Mouse (Mus musculus): ENCODE results near the gene Ncoa1. TPM values are rescaled to one million over a fixed set of nuclear protein-coding genes. Genes with fewer than 3 reads are reported as not detected.
"Not testable (repeated sequence)": the region's sequence is repeated elsewhere in the genome, so short reads cannot be mapped to it uniquely, and the experiment has no call there.

Ncoa1 gene
- total RNA-seq, 2 experiments from 2014 or later = 22.2 to 22.5 TPM

DNA sequence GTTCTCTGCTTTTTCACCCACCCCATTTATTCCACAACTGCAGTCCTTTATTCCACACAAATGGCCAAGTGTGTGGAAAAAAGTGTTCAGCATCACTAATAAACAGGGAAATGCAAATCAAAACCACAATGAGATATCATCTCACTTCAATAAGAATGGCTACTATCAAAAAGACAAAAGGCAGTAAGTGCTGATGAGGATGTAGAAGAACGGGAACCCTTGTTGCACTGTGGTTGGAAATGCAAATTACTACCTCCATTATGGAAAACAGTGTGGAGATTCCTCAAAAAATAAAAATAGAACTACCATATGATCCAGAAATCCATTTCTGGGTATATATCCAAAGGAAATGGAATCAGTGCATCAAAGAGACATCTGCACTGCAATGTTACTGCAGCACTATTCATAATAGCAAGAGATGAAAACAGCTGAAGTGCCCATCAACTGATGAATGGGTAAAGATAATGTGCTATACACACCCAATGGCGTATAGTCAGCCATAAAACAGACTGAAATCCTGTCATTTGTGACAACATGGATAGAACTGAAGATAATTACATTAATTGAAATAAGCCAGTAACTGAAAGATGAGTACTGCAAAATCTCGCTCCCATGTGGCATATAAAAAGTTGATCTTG lies 59.2 kb downstream of the Ncoa1 start:
- DNase-seq = no peak
- intact Hi-C loops (cut with DNase I) = no loop called here

DNA sequence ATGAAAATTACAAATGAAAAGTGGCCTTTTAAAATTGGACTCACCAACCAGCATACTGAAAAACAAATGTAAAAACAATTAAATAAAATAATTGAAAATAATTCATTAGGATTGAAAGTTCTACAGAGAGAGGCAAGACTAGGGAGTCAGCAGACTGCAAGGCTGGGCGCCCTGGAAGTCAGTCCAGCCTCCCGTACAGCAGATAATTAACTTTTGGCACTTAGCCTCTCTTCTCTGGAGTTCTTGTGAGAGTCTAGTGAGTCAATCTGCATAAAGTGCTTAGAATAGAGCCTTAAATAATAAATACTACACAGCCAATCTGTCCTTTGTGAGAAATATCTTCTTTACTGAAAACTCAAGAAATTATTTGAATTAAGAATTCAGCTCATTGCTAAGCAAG lies 69.9 kb downstream of the Ncoa1 start:
- intact Hi-C loops (cut with DNase I) = loop anchor here (5.0 kb wide), 1 partner anchor 40 kb away; no protein-coding TSS in a partner anchor

DNA sequence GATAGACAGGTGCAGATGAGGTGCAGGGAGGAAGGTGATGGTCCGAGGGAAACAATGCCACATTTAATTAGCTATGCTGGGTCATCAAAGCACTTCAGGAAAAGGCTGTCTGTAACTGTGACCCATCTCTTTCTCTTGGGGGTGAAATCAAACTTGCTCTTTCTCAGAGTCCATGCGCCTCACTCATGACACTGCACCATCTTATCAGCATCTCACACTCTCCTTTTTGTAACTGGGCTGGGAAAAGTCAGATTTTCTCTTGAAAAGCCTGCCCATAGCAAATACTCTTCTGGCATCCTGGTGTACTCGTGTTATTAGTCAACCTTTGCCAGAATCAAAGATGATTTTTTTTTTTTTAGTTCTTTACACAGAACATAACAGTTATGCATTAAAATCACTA lies 70.8 kb downstream of the Ncoa1 start:
- no peak for DNase-seq
- intact Hi-C loops (cut with DNase I) = loop anchor here (5.0 kb wide), 1 partner anchor 39 kb away; no protein-coding TSS in a partner anchor

More for the DNA sequence above, 69.9 kb downstream of the Ncoa1 start:
- no peak for DNase-seq

DNA sequence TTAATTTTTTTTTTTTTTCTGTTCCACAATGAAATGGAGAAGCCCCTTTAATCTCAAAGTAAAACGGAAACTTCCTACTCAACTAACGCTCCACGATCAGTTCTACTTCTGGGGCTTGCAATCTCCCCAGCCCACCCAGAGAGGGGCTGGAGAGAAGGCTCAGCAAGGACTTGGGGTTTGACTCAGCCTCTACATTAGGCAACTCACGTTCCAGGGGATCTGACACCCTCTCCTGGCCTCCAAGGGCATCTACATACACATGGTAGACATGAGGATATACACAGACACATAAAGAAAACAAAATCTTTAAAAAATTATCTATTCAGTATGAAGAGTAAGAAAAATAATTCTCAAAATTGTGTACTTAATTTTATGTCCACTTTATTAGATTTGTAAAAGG lies 73.8 kb downstream of the Ncoa1 start:
- intact Hi-C loops (cut with DNase I) = no loop called here
- DNase-seq = no peak

DNA sequence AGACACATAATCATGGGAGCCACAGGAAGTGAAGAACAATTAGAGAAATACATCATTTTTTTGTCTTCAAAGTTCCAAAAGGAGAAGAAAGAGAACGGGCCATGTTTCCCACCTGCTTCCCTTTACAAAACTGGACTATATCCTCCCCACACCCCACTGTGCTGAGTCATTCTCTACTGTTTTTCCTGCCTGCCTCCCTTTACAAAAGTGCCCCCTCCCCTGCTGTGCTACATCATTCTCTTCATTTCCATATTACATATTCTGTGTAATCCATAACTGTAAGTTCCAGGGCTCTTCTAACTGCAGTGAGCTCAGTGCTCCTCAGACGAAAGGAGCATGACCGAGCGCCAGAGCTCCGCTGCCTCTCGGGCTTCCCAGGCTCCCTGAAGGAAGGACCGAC lies 80.8 kb downstream of the Ncoa1 start:
- no peak for DNase-seq
- intact Hi-C loops (cut with DNase I) = no loop called here

DNA sequence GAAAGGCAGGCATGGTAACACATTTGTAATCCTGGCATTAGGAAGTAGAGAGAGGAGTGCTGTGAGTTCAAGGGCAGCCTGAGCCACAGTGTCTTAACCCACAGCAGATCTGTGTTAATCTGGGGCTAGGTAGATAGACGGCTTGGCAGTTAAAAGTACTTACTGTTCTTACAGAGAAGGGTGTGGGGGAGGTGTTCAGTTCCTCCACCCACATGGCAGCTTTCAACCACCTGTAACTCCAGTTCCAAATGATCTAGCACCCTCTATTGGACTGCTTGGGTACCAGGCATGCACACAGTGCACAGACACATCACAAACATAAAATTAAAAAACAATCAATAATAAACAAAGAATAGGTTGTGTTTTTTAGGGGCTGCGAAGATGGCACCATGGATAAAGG lies 84.4 kb downstream of the Ncoa1 start:
- DNase-seq = no peak
- intact Hi-C loops (cut with DNase I) = no loop called here

DNA sequence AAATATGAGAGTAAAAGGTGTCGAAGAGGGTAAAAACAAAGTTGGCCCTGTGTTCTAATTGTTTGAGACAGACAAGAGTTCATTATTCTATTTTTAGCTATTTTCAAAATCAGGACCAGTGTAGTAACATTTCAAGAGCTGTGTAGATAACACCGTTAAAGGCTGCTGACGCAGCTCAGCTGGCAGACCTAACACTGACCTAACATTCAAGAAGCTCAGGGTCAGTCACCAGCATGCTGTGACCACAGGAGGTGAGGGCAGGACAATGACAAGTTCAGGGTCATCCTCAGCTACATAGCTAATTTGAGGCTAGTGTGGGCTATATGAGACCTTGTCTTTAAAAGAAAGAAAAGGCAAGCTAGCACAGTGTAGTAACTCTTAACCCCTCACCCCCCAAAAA lies 84.9 kb downstream of the Ncoa1 start:
- intact Hi-C loops (cut with DNase I) = no loop called here
- DNase-seq = no peak

DNA sequence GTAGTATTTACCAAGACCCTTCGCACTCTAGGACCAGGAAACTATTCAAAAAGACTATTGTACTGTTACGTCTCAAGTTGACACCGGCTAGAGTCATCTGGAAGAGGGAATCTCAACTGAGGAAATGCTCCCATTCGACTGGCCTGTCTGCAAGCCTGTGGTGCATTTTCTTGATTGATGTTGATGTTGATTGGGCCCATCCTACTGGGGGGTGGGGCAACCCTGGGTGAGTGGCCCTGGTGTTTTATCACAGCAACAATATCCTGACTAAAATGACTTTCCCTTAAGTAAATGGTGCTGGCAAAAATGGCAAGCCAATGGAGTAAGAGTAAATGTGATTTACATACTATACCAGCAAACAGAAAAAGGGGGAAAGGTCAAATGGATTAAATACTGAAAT lies 85.7 kb downstream of the Ncoa1 start:
- DNase-seq = no peak
- intact Hi-C loops (cut with DNase I) = no loop called here

DNA sequence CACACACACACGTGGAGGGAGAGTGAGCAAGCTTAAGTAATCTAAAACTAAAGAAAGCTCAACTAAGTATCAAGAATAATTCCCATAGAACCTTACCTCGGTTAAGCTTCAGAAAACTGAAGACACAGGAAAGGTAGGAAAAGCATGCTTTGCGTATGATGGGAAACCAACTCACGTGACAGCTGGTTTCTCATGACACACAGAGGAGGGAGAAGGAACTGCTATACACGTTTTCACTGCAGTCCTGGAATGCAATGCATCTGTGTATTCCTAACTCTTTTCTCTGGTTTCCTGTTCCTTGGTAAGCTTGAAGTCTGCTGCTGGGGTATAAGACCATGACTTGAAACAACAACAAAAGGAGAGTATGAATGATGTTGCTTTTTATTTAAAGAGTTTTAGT lies 86.3 kb downstream of the Ncoa1 start:
- intact Hi-C loops (cut with DNase I) = no loop called here
- no peak for DNase-seq

DNA sequence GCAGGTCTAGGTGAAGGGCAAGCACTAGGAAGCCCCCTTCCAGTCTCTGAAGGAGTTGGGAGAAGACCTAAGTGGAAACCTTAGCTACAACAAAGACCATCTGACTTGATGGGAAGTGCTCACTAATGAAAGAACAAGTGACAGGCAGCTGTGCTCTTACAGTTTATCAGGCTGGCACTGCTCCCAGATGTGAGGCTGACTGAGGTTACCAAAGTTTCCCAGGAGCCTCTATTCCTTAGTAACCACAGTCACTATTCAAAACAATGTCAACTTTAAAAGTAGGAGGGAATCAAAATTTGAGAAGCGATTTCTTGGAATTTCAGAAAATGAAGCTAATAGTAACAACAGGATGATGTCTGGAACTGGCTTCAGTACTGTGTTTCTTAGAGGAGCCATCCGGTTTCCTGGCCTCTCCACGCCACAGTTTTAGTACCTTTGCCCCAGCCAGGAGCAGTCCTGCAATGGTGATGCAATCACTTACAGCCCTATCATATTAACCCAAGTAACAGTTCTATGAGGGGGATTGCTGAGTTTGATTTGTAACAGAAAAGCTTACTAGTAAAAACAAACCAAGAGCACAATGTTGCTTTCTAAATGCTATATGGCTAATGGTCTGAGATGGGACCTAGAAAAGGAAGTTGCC lies 90.8 kb downstream of the Ncoa1 start:
- peak; percentile 26 to 39 for DNase-seq
- intact Hi-C loops (cut with DNase I) = loop anchor here (5.0 kb wide), 1 partner anchor 61 kb away; no protein-coding TSS in a partner anchor

DNA sequence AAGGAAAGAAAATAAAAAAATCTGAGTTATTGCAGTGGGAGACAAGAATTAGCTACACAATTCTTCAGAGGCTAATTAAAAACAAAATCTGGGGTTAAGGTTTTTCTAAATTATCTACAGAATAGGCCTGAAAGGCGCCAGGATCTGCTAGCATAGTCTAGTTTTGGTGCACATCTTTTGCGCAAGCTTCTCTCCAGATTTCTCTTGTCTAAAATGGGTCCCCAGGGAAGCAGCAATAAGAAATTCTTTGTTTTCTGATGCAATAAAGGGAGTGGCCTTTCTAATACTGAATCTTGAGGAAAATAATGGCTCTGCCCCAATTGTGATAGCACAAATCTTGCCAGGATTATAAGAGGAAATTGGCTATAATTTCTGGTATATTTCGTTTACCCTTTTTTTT lies 93.9 kb downstream of the Ncoa1 start:
- no peak for DNase-seq
- intact Hi-C loops (cut with DNase I) = no loop called here

DNA sequence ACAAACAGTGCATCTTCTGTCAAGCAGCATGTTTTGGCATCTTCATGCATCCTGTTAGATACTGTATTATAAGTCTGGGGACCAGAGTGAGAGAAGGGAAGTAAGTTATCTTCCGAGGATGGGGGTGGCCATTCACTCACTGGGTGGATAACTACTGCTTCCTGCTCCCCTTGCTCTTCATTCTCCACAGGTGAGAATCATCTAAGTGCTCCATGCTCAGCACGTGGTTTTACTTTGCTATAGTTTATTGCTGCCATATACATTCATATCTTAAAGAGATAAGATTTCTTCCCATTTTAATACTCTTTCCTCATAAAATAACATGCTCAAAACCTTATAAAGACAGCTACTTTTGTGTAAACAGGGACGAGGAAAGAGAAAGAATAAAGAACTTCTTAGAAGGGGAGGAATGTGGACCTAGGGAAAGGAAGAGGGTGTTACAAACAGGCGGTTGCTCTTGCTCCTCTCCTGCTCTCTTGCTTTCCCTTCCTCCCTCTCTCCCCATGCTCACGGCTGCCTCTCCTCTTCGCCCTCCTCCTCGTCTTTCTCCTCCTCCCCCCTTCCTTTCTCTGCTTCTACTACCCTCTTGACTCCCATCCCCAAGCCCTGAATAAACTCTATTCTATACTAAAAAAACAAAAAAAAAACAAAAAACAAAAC lies 97.6 kb downstream of the Ncoa1 start:
- DNase-seq = no peak
- intact Hi-C loops (cut with DNase I) = no loop called here

DNA sequence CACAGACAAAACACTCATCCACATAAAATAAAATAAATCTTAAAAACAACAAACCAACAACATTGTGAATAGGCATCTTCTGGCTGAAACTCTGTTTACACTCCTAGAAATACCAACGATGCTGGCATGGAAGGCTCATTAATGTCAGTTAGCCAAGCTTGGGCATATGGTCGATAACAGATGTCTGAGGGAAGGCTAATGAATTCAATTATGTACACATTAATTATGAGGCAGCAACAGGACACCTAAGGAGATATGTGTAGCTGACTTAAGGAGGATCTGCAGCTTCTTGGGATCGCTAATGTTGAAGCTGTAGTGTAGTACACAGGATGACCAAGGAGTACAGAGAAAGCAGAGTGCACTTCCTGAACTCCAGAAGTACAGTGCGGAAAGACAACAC lies 100.5 kb downstream of the Ncoa1 start:
- intact Hi-C loops (cut with DNase I) = no loop called here
- no peak for DNase-seq

DNA sequence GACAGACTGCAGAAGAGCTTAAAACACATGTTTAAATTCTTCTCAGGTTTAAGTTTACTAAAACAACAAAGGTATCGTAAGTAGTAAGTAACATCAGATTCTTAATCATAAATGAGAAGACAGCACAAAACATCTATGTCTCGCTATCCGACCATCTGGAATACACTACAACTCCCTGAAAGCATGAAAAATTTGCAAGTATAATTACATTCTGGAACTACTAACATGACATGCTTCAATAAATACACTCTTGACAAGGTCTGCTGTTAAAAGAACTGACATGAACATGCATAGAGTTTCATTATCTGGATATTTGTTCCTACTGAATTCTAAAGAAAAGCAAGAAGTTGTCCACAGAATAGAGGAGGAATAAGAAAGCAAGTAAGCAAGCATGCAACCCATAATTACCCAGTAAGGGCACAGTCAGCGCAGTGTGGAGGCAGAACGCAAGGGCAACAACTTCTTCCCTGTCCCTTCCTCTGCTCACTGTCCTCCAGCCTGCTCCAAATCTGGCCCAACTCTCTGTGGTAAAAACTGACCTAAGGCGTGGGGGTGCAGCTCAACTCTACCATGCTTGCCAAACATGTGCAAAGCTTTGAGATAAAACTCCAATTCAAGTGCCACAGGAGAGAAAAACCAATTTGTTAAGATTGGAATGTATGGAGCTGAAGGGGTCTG lies 102.0 kb downstream of the Ncoa1 start:
- no peak for DNase-seq
- intact Hi-C loops (cut with DNase I) = no loop called here

DNA sequence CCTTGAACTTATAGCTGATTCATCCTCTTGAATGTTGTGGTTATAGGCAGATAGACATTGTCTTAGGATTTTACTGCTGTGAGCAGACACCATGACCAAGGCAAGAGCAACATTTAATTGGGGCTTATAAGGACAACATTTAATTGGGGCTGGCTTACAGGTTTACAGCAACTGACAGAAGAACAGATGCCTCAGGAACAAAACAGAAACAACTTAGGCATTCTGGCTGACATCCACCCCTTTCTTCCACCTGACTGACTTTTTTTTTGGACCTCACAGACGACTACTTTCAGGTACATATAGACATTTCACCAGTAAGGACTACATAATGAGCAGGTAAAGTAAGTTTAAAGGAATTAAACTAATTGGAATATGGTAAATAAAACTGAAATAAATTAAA lies 105.6 kb downstream of the Ncoa1 start:
- intact Hi-C loops (cut with DNase I) = no loop called here
- DNase-seq = no peak

DNA sequence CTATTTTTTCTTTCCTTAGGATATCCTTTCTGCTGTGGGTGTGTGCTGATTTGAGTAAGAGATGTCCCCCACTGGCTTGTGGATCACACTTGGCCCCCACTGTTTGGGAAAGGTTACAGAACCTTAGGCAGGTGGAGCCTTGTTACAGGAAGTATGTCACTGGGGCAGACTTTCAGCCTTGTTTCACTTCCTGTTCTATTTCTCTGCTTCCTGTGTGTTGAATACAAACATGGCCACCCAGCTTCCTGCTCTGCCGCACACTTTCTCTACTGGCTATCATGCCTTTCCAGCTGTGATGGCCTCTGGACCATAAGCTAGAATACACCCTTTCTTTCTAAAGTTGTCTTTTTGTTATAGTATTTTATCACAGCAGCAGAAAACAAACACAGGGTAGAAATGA lies 111.0 kb downstream of the Ncoa1 start:
- intact Hi-C loops (cut with DNase I) = loop anchor here (5.0 kb wide), 1 partner anchor 41 kb away; no protein-coding TSS in a partner anchor
- DNase-seq = no peak

DNA sequence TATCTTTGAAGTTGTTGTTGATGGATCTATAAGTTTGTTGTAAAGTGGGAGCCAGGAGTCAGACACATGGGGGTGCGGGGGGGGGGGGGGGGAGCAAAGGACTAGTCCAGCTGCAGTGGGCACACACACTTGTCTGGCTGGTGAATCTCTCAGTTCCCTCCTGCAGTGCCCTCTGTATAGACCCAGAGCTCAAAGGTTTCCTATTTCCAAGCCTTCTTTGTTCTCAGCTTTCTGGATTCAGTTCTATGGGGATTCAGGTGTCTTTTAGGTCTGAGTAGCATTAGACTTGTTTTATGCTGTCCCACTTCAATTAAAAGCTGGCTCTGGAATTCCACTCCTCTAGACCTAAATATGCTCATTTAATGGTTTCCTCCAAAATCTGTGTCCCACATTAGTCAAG lies 117.5 kb downstream of the Ncoa1 start:
- DNase-seq = no peak
- intact Hi-C loops (cut with DNase I) = no loop called here

DNA sequence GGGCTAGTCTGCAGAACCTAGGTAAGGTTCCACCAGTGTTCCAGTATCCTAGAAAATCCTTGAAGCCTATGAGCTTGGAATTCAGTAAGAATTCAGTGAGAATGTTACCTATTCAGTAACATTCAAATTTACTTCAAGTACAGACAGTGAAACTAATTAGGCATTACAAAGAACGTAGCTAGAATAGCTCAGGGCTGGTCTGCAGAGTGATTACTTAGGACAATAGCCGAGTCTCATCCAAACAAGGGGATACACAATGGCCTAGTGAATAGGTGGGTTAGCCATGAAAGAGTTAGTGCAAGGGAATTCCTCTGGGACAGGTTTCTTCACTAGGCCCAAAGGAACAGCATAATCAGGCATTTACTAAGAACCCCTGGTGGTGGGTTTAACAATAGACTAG lies 118.3 kb downstream of the Ncoa1 start:
- intact Hi-C loops (cut with DNase I); DNase-seq: not testable (repeated sequence)

DNA sequence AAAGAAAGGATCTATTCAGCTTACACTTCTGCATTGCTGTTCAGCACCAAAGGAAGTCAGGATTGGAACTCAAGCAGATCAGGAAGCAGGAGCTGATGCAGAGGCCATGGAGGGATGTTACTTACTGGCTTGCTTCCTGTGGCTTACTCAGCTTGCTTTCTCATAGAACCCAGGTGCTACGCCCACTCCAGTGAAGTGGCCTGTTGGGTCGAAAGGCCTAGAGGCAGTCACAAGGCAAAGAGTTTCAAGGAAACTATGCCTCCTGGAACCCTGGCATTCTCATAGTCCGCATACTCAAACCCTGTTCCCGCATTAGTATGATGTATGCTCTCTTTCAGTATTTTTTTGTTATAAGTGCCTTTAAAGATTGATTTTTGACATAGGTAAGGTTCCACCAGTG lies 118.9 kb downstream of the Ncoa1 start:
- intact Hi-C loops (cut with DNase I) = no loop called here
- DNase-seq = no peak

DNA sequence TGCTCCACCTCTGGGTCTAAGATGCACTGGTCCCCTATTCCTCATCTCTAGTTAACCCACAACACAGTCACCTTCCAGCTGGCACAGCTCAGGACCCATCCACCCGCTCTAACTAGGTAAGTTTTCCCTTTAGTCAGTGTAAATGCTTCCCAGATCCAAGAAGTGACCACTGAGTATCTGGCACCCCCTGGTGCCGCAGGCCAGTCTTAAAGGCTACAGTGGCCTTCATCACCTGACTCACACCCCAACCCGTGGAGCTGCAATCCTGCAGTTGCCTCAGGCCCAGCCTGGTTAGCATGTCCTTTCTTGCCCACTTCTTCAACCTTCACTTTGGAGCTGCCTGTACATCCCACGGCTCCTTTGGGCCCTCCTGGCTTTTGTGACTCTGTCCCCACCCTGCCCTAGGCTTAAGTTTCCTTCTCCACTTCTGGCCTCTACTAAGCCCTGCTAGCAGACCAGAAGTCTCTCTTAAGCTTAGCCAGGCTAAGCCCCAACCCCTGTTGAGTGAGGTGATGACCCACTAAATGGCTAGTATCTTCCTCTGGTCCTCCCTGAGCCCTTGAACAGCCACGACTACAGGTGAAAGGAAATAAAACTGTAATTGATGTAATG lies 120.0 kb downstream of the Ncoa1 start:
- DNase-seq = no peak
- intact Hi-C loops (cut with DNase I) = no loop called here

Data from gastrocnemius, postnatal 36 days (tissue).